Mouse (Mus musculus) myocyte (in vitro differentiated cells): ENCODE measurements around the gene Gm49354. TPM values are rescaled to one million over a fixed set of nuclear protein-coding genes. Genes with fewer than 3 reads are reported as not detected.

ENCODE experiments used
- H3K27me3 ChIP-seq: one replicate; pipeline ENCODE4 v1.6.1; 2011; ENCODE audit not compliant: control insufficient read depth, insufficient read depth, insufficient read length
- H3K36me3 ChIP-seq: one replicate; pipeline ENCODE4 v1.6.1; 2011; ENCODE audit not compliant: control insufficient read depth, insufficient read depth
- H3K4me2 ChIP-seq: one replicate; pipeline ENCODE4 v1.6.1; 2011; ENCODE audit warnings: low read depth, control low read depth
- H3K4me3 ChIP-seq: one replicate; pipeline ENCODE4 v1.5.1; 2011; ENCODE audit warnings: mild to moderate bottlenecking, control low read depth, moderate library complexity
- H3K79me2 ChIP-seq: one replicate; pipeline ENCODE4 v1.6.1; 2011; ENCODE audit not compliant: control insufficient read depth, insufficient read depth
- H3ac ChIP-seq: one replicate; pipeline ENCODE4 v1.6.1; 2011; ENCODE audit not compliant: control insufficient read depth, insufficient read length
- CEBPB ChIP-seq: IDR thresholded peaks from 2 replicates; pipeline ENCODE4 v1.6.1; 2011; ENCODE audit warnings: mild to moderate bottlenecking, moderate library complexity; ENCODE audit not compliant: poor library complexity, insufficient read depth, severe bottlenecking
- E2F4 ChIP-seq: IDR thresholded peaks from one replicate; pipeline ENCODE4 v1.6.1; 2011; ENCODE audit warnings: mild to moderate bottlenecking, control low read depth, moderate library complexity; ENCODE audit not compliant: insufficient read depth
- MAX ChIP-seq: IDR thresholded peaks from one replicate; pipeline ENCODE4 v1.6.1; 2011; ENCODE audit warnings: low read depth, mild to moderate bottlenecking, control low read depth
- MYOD1 ChIP-seq, 3 experiments: IDR thresholded peaks; one replicate each; pipeline ENCODE4 v1.6.1; 2011; ENCODE audit warnings: control low read depth in 2 of 3, low read depth in 2 of 3, mild to moderate bottlenecking in 2 of 3, moderate library complexity in 1 of 3; ENCODE audit not compliant: insufficient read length in 2 of 3, control insufficient read depth in 1 of 3
- MYOG ChIP-seq, 3 experiments: IDR thresholded peaks; one replicate each; pipeline ENCODE4 v1.6.1; 2011; ENCODE audit warnings: control low read depth in 2 of 3, low read depth in 2 of 3, mild to moderate bottlenecking in 2 of 3; ENCODE audit not compliant: insufficient read length in 2 of 3, control insufficient read depth in 1 of 3, insufficient read depth in 1 of 3
- POLR2A ChIP-seq: IDR thresholded peaks from one replicate; pipeline ENCODE4 v1.6.1; 2011; ENCODE audit warnings: low read depth, mild to moderate bottlenecking, control low read depth, moderate library complexity; ENCODE audit not compliant: insufficient read length
- POLR2AphosphoS2 ChIP-seq: IDR thresholded peaks from one replicate; pipeline ENCODE4 v1.6.1; 2011; ENCODE audit warnings: low read depth, control low read depth; ENCODE audit not compliant: insufficient read length
- REST ChIP-seq: IDR thresholded peaks from one replicate; pipeline ENCODE4 v1.6.1; 2011; ENCODE audit warnings: mild to moderate bottlenecking, control low read depth, moderate library complexity; ENCODE audit not compliant: insufficient read depth, insufficient read length
- SRF ChIP-seq: IDR thresholded peaks from one replicate; pipeline ENCODE4 v1.6.1; 2011; ENCODE audit warnings: low read depth; ENCODE audit not compliant: control insufficient read depth, insufficient read length
- TCF12 ChIP-seq: IDR thresholded peaks from one replicate; pipeline ENCODE4 v1.6.1; 2011; ENCODE audit warnings: mild to moderate bottlenecking, control low read depth; ENCODE audit not compliant: poor library complexity, insufficient read depth, severe bottlenecking
- TCF3 ChIP-seq: IDR thresholded peaks from one replicate; pipeline ENCODE4 v1.6.1; 2011; ENCODE audit warnings: low read depth, control low read depth; ENCODE audit not compliant: insufficient read length
- USF1 ChIP-seq: IDR thresholded peaks from one replicate; pipeline ENCODE4 v1.6.1; 2011; ENCODE audit warnings: low read depth, mild to moderate bottlenecking, control low read depth, moderate library complexity
- polyA plus RNA-seq: library from polyadenylated mRNA; unstranded; fragments of >200 nt; fragmentation: generic; extraction: Trizol; gene quantifications from one replicate; pipeline ENCODE4 v1.2.1, GENCODE M21; 2012; ENCODE audit warnings: missing spikeins

Gm49354 gene
- polyA plus RNA-seq, 1 experiment: not detected

DNA sequence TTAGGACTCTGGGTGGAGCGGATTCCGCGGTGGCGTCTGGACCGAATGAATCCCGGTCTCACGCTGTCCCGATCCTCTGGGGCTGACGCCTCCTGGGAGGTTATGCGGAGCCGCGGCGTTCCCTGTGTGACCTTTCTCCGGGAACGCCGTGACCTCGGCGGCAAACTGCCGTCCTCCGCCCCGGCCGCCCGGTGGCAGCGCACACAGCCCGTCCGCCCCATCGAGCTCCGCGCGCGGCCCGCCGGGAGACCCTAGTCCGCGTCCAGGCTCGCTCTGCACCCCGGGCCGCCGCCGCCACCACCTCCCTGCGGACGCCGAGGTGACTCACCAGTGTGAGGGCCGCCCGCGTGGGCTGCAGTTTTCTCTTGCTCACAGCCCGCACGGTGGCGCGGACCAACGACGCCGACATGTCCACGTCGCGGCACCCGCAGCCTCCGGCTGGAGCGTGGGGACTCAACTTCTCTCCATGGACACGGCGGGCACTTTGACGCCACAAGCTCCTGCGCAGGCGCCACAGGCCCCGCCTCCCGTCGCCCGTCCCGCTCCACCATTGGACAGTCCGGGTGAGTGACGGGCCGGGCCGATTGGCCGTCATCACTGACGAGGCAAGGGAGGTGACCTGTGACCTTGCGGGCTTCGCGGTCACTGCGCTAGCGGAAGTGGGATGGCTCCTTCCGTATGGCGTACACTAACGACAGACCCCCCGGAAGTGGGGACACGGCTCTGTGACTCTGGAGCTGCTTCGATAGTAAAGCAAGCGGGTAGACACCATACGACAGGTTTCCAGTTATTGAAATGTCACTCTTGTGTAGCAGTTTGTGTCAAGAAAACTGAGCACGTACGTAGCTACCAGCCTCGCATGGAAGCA lies 12.5 kb downstream of the Gm49354 start, which contains the start of gene Isca1:
TSS of gene Isca1 (minus strand) at position 515 of the 868 bp plus-strand sequence.
- TF ChIP-seq REST (peak; percentile 38), POLR2A (peak; percentile 82), POLR2AphosphoS2 (peak; percentile 56), MYOD1 (IDR thresholded peaks at IDR 0.05; ENCODE audit: control insufficient read depth in 1 of 3, insufficient read length in 2 of 3, low read depth in 2 of 3) (no peak), CEBPB (no peak), SRF (peak; percentile 50), TCF3 (no peak)
- Histone ChIP-seq H3K79me2 (peaks cover 39% of the 10 kb centered on the region), H3K27me3 (no peaks in the 10 kb centered on the region), H3K4me3 (peak within 1 kb of the TSS; percentile 95), H3K4me2 (peak within 1 kb of the TSS; percentile 85), H3K36me3 (peaks cover 18% of the 10 kb centered on the region), H3ac (peak within 1 kb of the TSS; percentile 73)

DNA sequence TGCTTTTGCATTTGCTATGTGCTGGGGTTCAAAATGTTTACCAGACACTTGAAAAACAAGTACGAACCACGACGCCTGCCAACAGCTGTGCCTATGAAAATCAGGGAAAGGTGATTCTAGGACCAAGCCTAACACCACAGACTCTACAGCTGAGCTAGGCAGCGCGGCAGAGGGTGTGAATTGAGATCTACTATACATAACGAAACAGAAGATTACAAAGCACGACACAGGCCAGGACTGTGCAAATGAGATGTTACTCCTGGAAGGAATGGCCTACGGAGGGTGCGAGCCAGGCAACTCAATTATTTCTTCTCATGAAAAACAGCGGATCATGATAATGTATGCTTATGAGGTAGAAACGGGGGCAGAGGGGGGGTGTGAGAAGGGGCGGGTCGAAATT lies 13.5 kb downstream of the Gm49354 start:
- peaks cover 18% of the 10 kb centered on the region for H3K36me3 ChIP-seq
- H3K79me2 ChIP-seq: peaks cover 48% of the 10 kb centered on the region
- peak overlapping the region; percentile 95 for H3K4me3 ChIP-seq
- TF ChIP-seq TCF12: no peak
- TF ChIP-seq E2F4: no peak
- TF ChIP-seq POLR2AphosphoS2: no peak
- no peak for TF ChIP-seq MYOD1 (IDR thresholded peaks at IDR 0.05; ENCODE audit: control insufficient read depth in 1 of 3, insufficient read length in 2 of 3, low read depth in 2 of 3)
- TF ChIP-seq MYOG (IDR thresholded peaks at IDR 0.05; ENCODE audit: control insufficient read depth in 1 of 3, insufficient read depth in 1 of 3, insufficient read length in 2 of 3, low read depth in 2 of 3): no peak
- no peak for TF ChIP-seq CEBPB
- TF ChIP-seq SRF: no peak
- TF ChIP-seq USF1: no peak
- TF ChIP-seq POLR2A: no peak
- no peak for TF ChIP-seq MAX
- no peak for TF ChIP-seq TCF3
- no peak for TF ChIP-seq REST
- H3K27me3 ChIP-seq: no peaks in the 10 kb centered on the region
- peak overlapping the region; percentile 85 for H3K4me2 ChIP-seq
- peak overlapping the region; percentile 73 for H3ac ChIP-seq

DNA sequence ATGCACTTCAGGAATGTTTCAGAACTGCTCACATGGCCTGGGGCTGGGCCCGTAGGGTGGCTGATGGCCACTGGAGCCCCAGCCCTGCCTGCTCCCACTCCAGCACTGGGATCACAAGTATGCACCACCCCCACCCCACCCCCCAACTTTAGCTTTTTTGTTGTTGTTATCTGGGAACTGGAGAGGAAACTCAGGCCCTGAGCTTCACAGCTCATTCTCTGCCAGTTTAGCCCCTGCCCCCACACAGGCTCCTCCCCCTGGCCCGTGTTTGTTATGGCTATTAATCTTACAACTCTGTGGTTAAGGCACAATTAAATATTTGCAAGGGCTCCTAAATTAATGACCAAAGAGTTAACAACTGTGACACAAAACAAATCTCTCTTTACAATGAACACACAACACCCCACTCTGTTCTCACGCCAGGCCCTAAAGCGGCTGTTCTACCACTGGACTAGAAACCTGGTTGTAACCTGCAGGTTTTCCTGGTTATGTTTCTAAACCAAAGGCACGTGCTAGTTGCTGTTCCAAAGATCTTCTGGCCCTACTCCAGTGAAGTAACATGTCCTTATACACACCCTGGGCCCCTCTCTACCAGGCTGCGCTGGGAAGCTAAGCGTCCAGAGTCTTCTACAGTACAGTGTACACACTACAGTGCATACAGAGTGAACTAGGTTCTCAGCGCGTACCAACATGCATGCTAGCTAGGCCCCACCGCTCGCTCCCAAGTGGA lies 15.1 kb downstream of the Gm49354 start:
- H3K4me3 ChIP-seq: no peak overlapping the region

DNA sequence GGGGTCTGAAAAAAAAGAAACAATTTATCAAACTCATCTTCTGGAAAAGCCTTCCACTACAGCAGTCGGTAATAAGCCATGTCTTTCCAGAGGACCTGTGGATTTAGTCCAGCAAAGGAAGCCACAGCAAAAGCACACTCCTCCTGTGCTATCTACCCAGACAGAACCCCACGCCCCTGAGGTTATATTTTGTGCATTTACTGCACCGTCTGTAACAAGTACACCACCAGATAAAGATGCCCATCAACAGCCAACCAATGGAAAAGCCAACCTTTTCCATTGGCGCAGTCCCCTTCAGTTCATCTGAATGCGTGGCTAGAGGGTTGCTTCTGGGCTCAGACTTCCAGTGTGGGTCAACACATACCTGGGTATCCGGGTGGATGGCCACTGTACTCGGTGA lies 19.3 kb downstream of the Gm49354 start:
- H3K36me3 ChIP-seq: peaks cover 26% of the 10 kb centered on the region
- H3K79me2 ChIP-seq: peaks cover 45% of the 10 kb centered on the region
- no peaks in the 10 kb centered on the region for H3K27me3 ChIP-seq
- no peak overlapping the region for H3K4me3 ChIP-seq
- no peak overlapping the region for H3K4me2 ChIP-seq
- H3ac ChIP-seq: no peak overlapping the region
- TF ChIP-seq SRF: no peak
- TF ChIP-seq POLR2AphosphoS2: no peak
- no peak for TF ChIP-seq TCF12

More for the DNA sequence above, 15.1 kb downstream of the Gm49354 start:
- TF ChIP-seq TCF3 (no peak), SRF (no peak), MAX (no peak), REST (no peak), POLR2A (no peak), E2F4 (no peak), CEBPB (no peak), POLR2AphosphoS2 (no peak), MYOD1 (IDR thresholded peaks at IDR 0.05; ENCODE audit: control insufficient read depth in 1 of 3, insufficient read length in 2 of 3, low read depth in 2 of 3) (no peak), TCF12 (no peak), USF1 (no peak), MYOG (IDR thresholded peaks at IDR 0.05; ENCODE audit: control insufficient read depth in 1 of 3, insufficient read depth in 1 of 3, insufficient read length in 2 of 3, low read depth in 2 of 3) (no peak)
- Histone ChIP-seq H3ac (no peak overlapping the region), H3K36me3 (peaks cover 8% of the 10 kb centered on the region), H3K4me2 (no peak overlapping the region), H3K79me2 (peaks cover 58% of the 10 kb centered on the region), H3K27me3 (no peaks in the 10 kb centered on the region)
